Mouse (Mus musculus) testis, adult 10 weeks (tissue): Measurements from ENCODE around the gene Accs. TPM values are rescaled to one million over a fixed set of nuclear protein-coding genes. Genes with fewer than 3 reads are reported as not detected.

Experiments used
- polyA plus RNA-seq: library from polyadenylated mRNA; stranded (reverse); fragments of 350-450 nt; fragmentation: Illumina TruSeq; extraction: RNeasy Lipid Tissue Mini Kit (QIAGEN cat#74804); gene quantifications from one replicate; pipeline ENCODE4 v1.2.3, GENCODE M21; 2014; ENCODE audit warnings: low read depth, low replicate concordance

Accs gene
- 1.0 TPM for polyA plus RNA-seq

DNA sequence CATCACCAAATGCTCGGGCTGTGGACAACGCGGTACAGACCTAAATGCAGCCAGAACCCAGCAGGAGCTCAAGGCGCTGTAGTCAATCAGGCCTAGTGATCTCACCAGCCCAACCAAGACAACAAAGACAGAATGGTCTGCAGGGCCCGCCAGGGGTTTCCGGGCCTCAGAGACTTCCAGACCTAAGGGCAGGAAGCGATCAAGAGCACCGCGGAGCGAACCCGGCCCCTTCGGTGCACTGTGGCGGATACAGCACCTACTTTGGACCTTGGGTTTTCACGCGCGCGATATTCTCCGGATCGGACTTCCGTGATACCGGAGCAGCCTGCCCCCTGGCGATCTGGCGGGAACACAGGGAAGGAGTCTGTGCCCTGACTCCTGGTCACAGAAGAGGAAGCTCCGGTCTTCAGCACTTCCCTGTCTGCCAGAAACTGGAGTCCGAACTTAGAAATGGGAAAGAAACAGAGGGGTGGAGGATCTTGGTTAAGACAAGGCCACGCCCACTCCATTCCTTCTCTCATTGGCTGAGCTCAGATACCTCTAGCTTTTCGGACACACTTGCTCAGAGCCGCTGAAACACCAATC is at the start of gene Accs:
Accs (minus strand) TSS at position 439 of the 585 bp plus-strand sequence.

DNA sequence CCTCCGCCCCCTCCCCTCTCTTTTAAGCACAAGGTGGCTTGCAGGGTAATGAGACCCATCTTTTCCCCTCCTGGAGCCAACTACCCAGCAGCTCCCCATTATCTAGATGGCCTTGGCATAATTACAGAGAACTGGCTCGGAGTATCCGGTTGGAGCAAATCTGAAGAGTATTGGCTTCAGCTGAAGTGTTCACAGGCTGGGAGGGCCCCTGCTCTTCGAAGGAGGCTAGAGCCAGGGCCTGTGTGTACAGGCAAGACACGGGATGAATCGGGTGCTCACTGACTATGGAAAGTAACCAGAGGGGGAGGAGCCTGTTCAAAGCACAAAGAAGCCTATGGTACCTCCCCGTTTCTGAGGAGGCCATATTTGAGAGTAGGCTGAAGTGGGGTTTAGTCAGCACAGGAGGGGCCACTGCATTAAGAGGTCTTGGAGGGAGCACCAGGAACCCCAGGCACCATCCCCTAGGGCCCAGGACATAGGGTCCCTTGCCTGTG is 19.4 kb upstream of the Accs start, which contains the start of gene Accsl:
Accsl (minus strand) TSS at position 51 of the 494 bp plus-strand sequence.

DNA sequence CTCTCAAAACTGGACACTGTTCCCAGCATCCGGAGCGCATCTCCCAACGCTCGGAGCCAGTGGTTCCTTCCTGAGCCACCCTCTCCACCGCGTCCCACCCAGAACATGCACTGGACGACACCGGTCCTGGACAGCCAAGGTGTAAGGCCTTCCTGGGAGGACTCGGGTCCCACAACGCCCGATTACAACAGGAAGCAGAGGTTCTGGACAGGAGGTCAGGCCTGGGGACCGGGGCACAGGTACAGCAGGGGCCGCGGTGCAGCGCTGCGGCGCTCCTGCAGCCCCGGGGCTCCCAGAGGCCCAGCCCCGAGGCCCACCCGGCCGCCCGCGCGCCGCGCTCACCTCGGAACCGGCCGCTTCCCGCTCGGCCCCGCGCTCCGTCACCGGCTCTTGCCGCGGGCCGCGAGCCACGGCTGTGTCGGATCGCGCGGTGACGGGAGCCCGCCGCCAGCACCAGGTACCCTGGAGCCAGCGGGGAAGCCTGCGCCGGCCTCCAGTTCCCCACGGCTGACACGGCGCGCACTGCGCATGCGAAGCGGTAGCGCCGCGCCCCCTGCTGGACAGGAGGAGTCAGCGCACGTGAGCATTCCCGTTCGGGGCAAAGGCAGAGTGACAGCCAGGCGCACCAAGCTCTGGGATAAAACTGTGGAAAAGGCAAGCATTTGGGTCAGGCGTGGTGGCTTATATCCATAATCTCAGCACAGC is 27.5 kb downstream of the Accs start, which contains the start of gene Ext2:
Ext2 (minus strand) TSS at position 524 of the 705 bp plus-strand sequence.

Other genes with a start within 250 kb of the Accs start
- gene Alx4, start 207.6 kb downstream of the Accs start, polyA plus RNA-seq: 0.04 TPM
- 9.9 TPM for gene Ext2, start 27.4 kb downstream of the Accs start, polyA plus RNA-seq
- gene Accsl, start 19.2 kb upstream of the Accs start, polyA plus RNA-seq: not detected
- gene Gm13889, start 107.3 kb upstream of the Accs start, polyA plus RNA-seq: 0.17 TPM
- gene Gm27027, start 146.4 kb upstream of the Accs start, polyA plus RNA-seq: not detected
- gene Alkbh3, start 160.9 kb upstream of the Accs start, polyA plus RNA-seq: 67.4 TPM